Mouse (Mus musculus) cerebellum, adult 9-10 months (tissue): ENCODE data around the gene Tpcn1.

ENCODE experiments used
- DNase-seq: peaks from one replicate; pipeline ENCODE4 v3.0.0; 2022

Gene Tpcn1

GRCm38 (mm10) chr5:120578504-120579081 lies 9.9 kb downstream of the Tpcn1 start:
- no peak for DNase-seq

GRCm38 (mm10) chr5:120577935-120578441 lies 10.5 kb downstream of the Tpcn1 start:
- DNase-seq, result no peak

GRCm38 (mm10) chr5:120576781-120577301 lies 11.6 kb downstream of the Tpcn1 start:
- DNase-seq, result no peak

- DNase-seq, result peak; percentile 71
These were observed 13.9 kb downstream of the Tpcn1 start for GRCm38 (mm10) chr5:120574469-120575063.

- no peak for DNase-seq
These were observed 17.3 kb downstream of the Tpcn1 start for GRCm38 (mm10) chr5:120571056-120571740.

GRCm38 (mm10) chr5:120570289-120570897 lies 18.1 kb downstream of the Tpcn1 start:
- no peak for DNase-seq

GRCm38 (mm10) chr5:120569791-120570190 lies 18.7 kb downstream of the Tpcn1 start:
- DNase-seq, result no peak

- DNase-seq, result no peak
These were observed 19.5 kb downstream of the Tpcn1 start for GRCm38 (mm10) chr5:120568964-120569363.

GRCm38 (mm10) chr5:120568336-120568768 lies 20.1 kb downstream of the Tpcn1 start:
- peak; percentile 79 for DNase-seq

GRCm38 (mm10) chr5:120567761-120568211 lies 20.7 kb downstream of the Tpcn1 start:
- peak; percentile 74 for DNase-seq

GRCm38 (mm10) chr5:120567253-120567701 lies 21.2 kb downstream of the Tpcn1 start:
- DNase-seq, result no peak

GRCm38 (mm10) chr5:120566681-120567252 lies 21.7 kb downstream of the Tpcn1 start:
- DNase-seq, result peak; percentile 78

GRCm38 (mm10) chr5:120566101-120566500 lies 22.4 kb downstream of the Tpcn1 start:
- DNase-seq, result peak; percentile 95

GRCm38 (mm10) chr5:120565171-120565905 lies 23.1 kb downstream of the Tpcn1 start:
- peak; percentile 71 for DNase-seq

- DNase-seq, result peak; percentile 43
These were observed 24.6 kb downstream of the Tpcn1 start for GRCm38 (mm10) chr5:120563914-120564311.

- peak; percentile 61 for DNase-seq
These were observed 25.2 kb downstream of the Tpcn1 start for GRCm38 (mm10) chr5:120562956-120563913.

GRCm38 (mm10) chr5:120560616-120561311 lies 27.7 kb downstream of the Tpcn1 start:
- peak; percentile 85 for DNase-seq

GRCm38 (mm10) chr5:120560129-120560615 lies 28.3 kb downstream of the Tpcn1 start:
- DNase-seq, result peak; percentile 73

GRCm38 (mm10) chr5:120558762-120559161 lies 29.7 kb downstream of the Tpcn1 start:
- no peak for DNase-seq

- DNase-seq, result peak; percentile 56
These were observed 30.4 kb downstream of the Tpcn1 start for GRCm38 (mm10) chr5:120558041-120558440.
